Mouse (Mus musculus) CH12.LX (cell line): ENCODE results near the gene Ankib1.

Source experiments
- EP300 ChIP-seq: IDR thresholded peaks from 2 replicates; pipeline ENCODE4 v1.6.1; 2011; ENCODE audit warnings: low read length, improper control_type of control experiment
- ETS1 ChIP-seq: conservative IDR thresholded peaks from 2 replicates; pipeline ENCODE4 v1.6.1; 2012; ENCODE audit warnings: low read depth, mild to moderate bottlenecking, inconsistent platforms, low read length, improper control_type of control experiment, moderate library complexity
- POLR2A ChIP-seq: IDR thresholded peaks from 2 replicates; pipeline ENCODE4 v1.6.1; 2011; ENCODE audit warnings: low read depth, mild to moderate bottlenecking, improper control_type of control experiment, low read length
- ZC3H11A ChIP-seq: IDR thresholded peaks from 2 replicates; pipeline ENCODE4 v1.6.1; 2012; ENCODE audit warnings: low read depth, mild to moderate bottlenecking, inconsistent platforms, low read length, improper control_type of control experiment

DNA sequence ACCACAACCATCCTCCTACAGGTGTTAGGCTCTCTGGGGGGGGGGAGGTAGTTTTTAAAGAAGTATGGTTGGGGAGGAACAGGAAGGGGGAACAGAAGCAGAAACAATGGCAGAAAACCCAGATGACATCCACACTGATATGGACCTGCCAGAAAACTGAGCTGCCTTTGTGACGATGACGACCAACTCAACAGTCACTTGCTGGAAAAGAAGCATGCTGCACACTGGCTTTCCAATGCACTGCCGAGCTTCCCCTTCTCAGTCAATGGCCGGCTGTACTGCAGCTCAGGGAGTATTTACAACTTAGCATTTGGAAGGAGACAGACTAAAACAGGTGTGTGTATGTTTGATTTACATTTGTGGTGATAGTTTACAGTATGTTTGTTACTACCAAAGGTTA lies 107.5 kb downstream of the Ankib1 start:
- TF ChIP-seq ETS1, result no peak
- TF ChIP-seq POLR2A, result no peak
- TF ChIP-seq EP300, result no peak
- no peak for TF ChIP-seq ZC3H11A
